8 mouse cellular contexts compared by ENCODE assay signal in genomic region chr13:92844586-92845221, GRCm38 (mm10). TPM values are rescaled to one million over a fixed set of nuclear protein-coding genes. Genes with fewer than 3 reads are reported as not detected.
A peak's percentile ranks its signal among the peaks of the same experiment; 100 is the strongest.
DNase-seq lines count a peak whose midpoint lies in the region; ATAC-seq and TF ChIP-seq lines count a peak whose summit lies in the region.

TSS of gene Mtx3 (plus strand) at chr13:92844760.

- H3K79me2 ChIP-seq in MEL (ENCODE audit: control insufficient read depth, insufficient read depth, low read length, poor library complexity), result peaks cover 2% of the 10 kb centered on the region; the same call in 1 of the 2 replicates

- H3K27me3 ChIP-seq in MEL (ENCODE audit: control insufficient read depth in 1 of 2, insufficient read depth in 2 of 2, low read length in 2 of 2), result no peaks in the 10 kb centered on the region; a peak in 2 of 4 replicates
- H3K27me3 ChIP-seq in cerebellum, adult 2 months (ENCODE audit: control insufficient read depth, insufficient read depth, low read length), result no peaks in the 10 kb centered on the region
- H3K27me3 ChIP-seq in lung, embryonic 15.5 days, result no peaks in the 10 kb centered on the region

- H3K27ac ChIP-seq in MEL (ENCODE audit: control insufficient read depth, low read depth, low read length), result 0 out of 2 replicates have a peak within 1 kb of the TSS, but pooled peaks have one; percentile 22
- peak within 1 kb of the TSS; percentile 18; the same call in 1 of the 2 replicates for H3K27ac ChIP-seq in cerebellum, adult 2 months (ENCODE audit: insufficient read depth, low read length)
- peak within 1 kb of the TSS; percentile 52; the same call in 1 of the 2 replicates for H3K27ac ChIP-seq in lung, embryonic 15.5 days
- no peak within 1 kb of the TSS for H3K27ac ChIP-seq in olfactory bulb, adult 2 months (ENCODE audit: insufficient read depth, low read depth, low read length)

- DNase-seq in MEL (ENCODE audit: low read depth, low spot score), result peak; percentile 90
- peak; percentile 84 to 87 for DNase-seq in cerebellum, adult 2 months
- DNase-seq in forelimb bud, embryonic 11.5 days (ENCODE audit: low read depth, low spot score), result peak; percentile 84
- DNase-seq in layer of hippocampus, adult 9-10 months (ENCODE audit: low spot score), result peak; percentile 68
- peak; percentile 43 to 57 for DNase-seq in thymus, adult 18-20 months

- H3K36me3 ChIP-seq in MEL (ENCODE audit: control insufficient read depth in 1 of 2, insufficient read depth in 2 of 2, low read length in 2 of 2), result peaks cover 1 to 24% of the 10 kb centered on the region in 2 experiments; a peak in 3 of 4 replicates
- H3K36me3 ChIP-seq in lung, embryonic 15.5 days, result peaks cover 19% of the 10 kb centered on the region

- WGBS in cerebellum, adult 2 months, result 2% methylated on average over 40 of the region's 40 CpGs
- 2% methylated on average over 40 of the region's 40 CpGs for WGBS in lung, embryonic 15.5 days
- 1% methylated on average over 40 of the region's 40 CpGs for WGBS in olfactory bulb, adult 2 months

- peak; percentile 68 to 71; a peak in 3 of 4 replicates for TF ChIP-seq POLR2A in MEL (IDR thresholded peaks at IDR 0.05; ENCODE audit: control insufficient read depth in 1 of 2, insufficient read depth in 1 of 2, low read depth in 1 of 2, low read length in 2 of 2, poor library complexity in 1 of 2)
- TF ChIP-seq POLR2A in cerebellum, adult 2 months (IDR thresholded peaks at IDR 0.05; ENCODE audit: borderline replicate concordance, insufficient read depth, low read length), result no peak
- 0 out of 2 replicates have a peak, but pooled peaks have one; percentile 46 for TF ChIP-seq POLR2A in olfactory bulb, adult 2 months (IDR thresholded peaks at IDR 0.05; ENCODE audit: insufficient read depth, low read depth, low read length)

- peaks cover 2 to 8% of the 10 kb centered on the region in 2 experiments; a peak in 3 of 4 replicates for H3K4me1 ChIP-seq in MEL (ENCODE audit: control insufficient read depth in 1 of 2, insufficient read depth in 2 of 2, low read length in 2 of 2)
- H3K4me1 ChIP-seq in cerebellum, adult 2 months (ENCODE audit: control insufficient read depth, insufficient read depth, low read length), result no peaks in the 10 kb centered on the region
- no peaks in the 10 kb centered on the region for H3K4me1 ChIP-seq in lung, embryonic 15.5 days
- H3K4me1 ChIP-seq in olfactory bulb, adult 2 months (ENCODE audit: control insufficient read depth, insufficient read depth, low read length), result no peaks in the 10 kb centered on the region

- TF ChIP-seq CTCF in MEL (IDR thresholded peaks at IDR 0.05 in 2 of 3, conservative IDR thresholded peaks at IDR 0.05 in 1 of 3; ENCODE audit: control insufficient read depth in 1 of 3, insufficient read depth in 1 of 3, low read depth in 2 of 3, low read length in 3 of 3, poor library complexity in 1 of 3, severe bottlenecking in 1 of 3), result no peak
- TF ChIP-seq CTCF in cerebellum, adult 2 months (IDR thresholded peaks at IDR 0.05; ENCODE audit: borderline replicate concordance, insufficient read depth, low read depth, low read length), result no peak
- TF ChIP-seq CTCF in olfactory bulb, adult 2 months (IDR thresholded peaks at IDR 0.05; ENCODE audit: insufficient read depth, low read depth, low read length), result no peak

- H3K4me3 ChIP-seq in MEL (ENCODE audit: control insufficient read depth in 1 of 2, insufficient read depth in 1 of 2, low read depth in 2 of 2, low read length in 2 of 2), result peak within 1 kb of the TSS; percentile 69 to 88
- peak within 1 kb of the TSS; percentile 62 for H3K4me3 ChIP-seq in cerebellum, adult 2 months (replicated peaks; ENCODE audit: insufficient read depth, low read depth, low read length)
- peak within 1 kb of the TSS; percentile 80 for H3K4me3 ChIP-seq in lung, embryonic 15.5 days
- H3K4me3 ChIP-seq in olfactory bulb, adult 2 months (ENCODE audit: insufficient read depth, low read depth, low read length), result peak within 1 kb of the TSS; percentile 83

- peak within 1 kb of the TSS; percentile 89 for H3K9ac ChIP-seq in MEL (ENCODE audit: control insufficient read depth, low read depth, low read length, poor library complexity, severe bottlenecking)
- peak within 1 kb of the TSS; percentile 74 for H3K9ac ChIP-seq in lung, embryonic 15.5 days

- no peaks in the 10 kb centered on the region for H3K9me3 ChIP-seq in MEL (replicated peaks; ENCODE audit: insufficient read depth, low read length)
- no peaks in the 10 kb centered on the region for H3K9me3 ChIP-seq in lung, embryonic 15.5 days

- no peak for TF ChIP-seq EP300 in MEL (IDR thresholded peaks at IDR 0.05; ENCODE audit: low read depth in 1 of 2, low read length in 2 of 2)

- ATAC-seq in hematopoietic stem cell, adult 5-6 weeks (replicated peaks in 1 of 2; ENCODE audit: insufficient read depth in 1 of 2, low FRiP score in 2 of 2, low TSS enrichment in 1 of 2, low read depth in 1 of 2, poor library complexity in 2 of 2, severe bottlenecking in 2 of 2), result peak; percentile 88 to 90
- ATAC-seq in lung, embryonic 15.5 days (ENCODE audit: borderline replicate concordance, extremely low read depth, low FRiP score, low TSS enrichment), result peak; percentile 97

- H3K4me2 ChIP-seq in lung, embryonic 15.5 days, result peak within 1 kb of the TSS; percentile 64

- no peak for TF ChIP-seq RAD21 in MEL (IDR thresholded peaks at IDR 0.05; ENCODE audit: low read depth, low read length)

TF ChIP-seq in MEL, 35 proteins besides CTCF, POLR2A, EP300 and RAD21 (continues in another document):
- TF ChIP-seq KAT2A (conservative IDR thresholded peaks at IDR 0.05; ENCODE audit: low read depth, low read length) (peak; percentile 64; the same call in 1 of the 2 replicates), MEF2A (IDR thresholded peaks at IDR 0.05; ENCODE audit: extremely low read depth, insufficient replicate concordance, low read depth, low read length, poor library complexity, severe bottlenecking) (no peak), HCFC1 (IDR thresholded peaks at IDR 0.05; ENCODE audit: low read depth, low read length) (peak; percentile 89), JUND (IDR thresholded peaks at IDR 0.05; ENCODE audit: low read depth, low read length) (no peak), USF1 (IDR thresholded peaks at IDR 0.05; ENCODE audit: low read depth, low read length) (peak; percentile 79), E2F4 (IDR thresholded peaks at IDR 0.05; ENCODE audit: borderline replicate concordance, low read depth, low read length) (no peak), POLR2AphosphoS2 (IDR thresholded peaks at IDR 0.05; ENCODE audit: low read length) (no peak), ELF1 (IDR thresholded peaks at IDR 0.05; ENCODE audit: low read depth, low read length) (peak; percentile 50; the same call in 1 of the 2 replicates), ZKSCAN1 (IDR thresholded peaks at IDR 0.05; ENCODE audit: low read depth, low read length) (no peak), MYC (IDR thresholded peaks at IDR 0.05; ENCODE audit: low read depth, low read length) (peak; percentile 95), CHD2 (IDR thresholded peaks at IDR 0.05; ENCODE audit: low read length) (no peak), TCF12 (IDR thresholded peaks at IDR 0.05; ENCODE audit: low read depth, low read length) (no peak), ZC3H11A (IDR thresholded peaks at IDR 0.05; ENCODE audit: low read depth, low read length) (no peak), ZMIZ1 (IDR thresholded peaks at IDR 0.05; ENCODE audit: low read depth, low read length) (no peak), GABPA (IDR thresholded peaks at IDR 0.05; ENCODE audit: low read depth, low read length) (no peak), ETS1 (IDR thresholded peaks at IDR 0.05; ENCODE audit: low read depth, low read length) (no peak), NRF1 (IDR thresholded peaks at IDR 0.05; ENCODE audit: insufficient read depth, low read depth, low read length, poor library complexity, severe bottlenecking) (0 out of 2 replicates have a peak, but pooled peaks have one; percentile 6), RCOR1 (IDR thresholded peaks at IDR 0.05; ENCODE audit: low read depth, low read length) (no peak), GATA1 (IDR thresholded peaks at IDR 0.05; ENCODE audit: low read depth, low read length) (no peak), SIN3A (IDR thresholded peaks at IDR 0.05; ENCODE audit: low read length) (peak; percentile 90), MAFK (IDR thresholded peaks at IDR 0.05; ENCODE audit: borderline replicate concordance, low read depth, low read length) (no peak), ZNF384 (IDR thresholded peaks at IDR 0.05; ENCODE audit: low read depth, low read length) (no peak), MAZ (IDR thresholded peaks at IDR 0.05; ENCODE audit: low read depth, low read length) (0 out of 2 replicates have a peak, but pooled peaks have one; percentile 52), NELFE (IDR thresholded peaks at IDR 0.05; ENCODE audit: low read depth, low read length) (peak; percentile 44; the same call in 1 of the 2 replicates), UBTF (IDR thresholded peaks at IDR 0.05; ENCODE audit: borderline replicate concordance, insufficient read depth, low read depth, low read length) (no peak), MXI1 (IDR thresholded peaks at IDR 0.05; ENCODE audit: low read depth, low read length) (peak; percentile 96), MAX (IDR thresholded peaks at IDR 0.05; ENCODE audit: low read length) (peak; percentile 97), BHLHE40 (IDR thresholded peaks at IDR 0.05; ENCODE audit: borderline replicate concordance, low read depth, low read length) (peak; percentile 77; the same call in 1 of the 2 replicates), SMC3 (IDR thresholded peaks at IDR 0.05; ENCODE audit: low read depth, low read length) (no peak), MYB (IDR thresholded peaks at IDR 0.05; ENCODE audit: low read depth, low read length) (no peak), CHD1 (IDR thresholded peaks at IDR 0.05; ENCODE audit: low read depth, low read length) (no peak), POLR2AphosphoS5 (IDR thresholded peaks at IDR 0.05; ENCODE audit: borderline replicate concordance, low read depth, low read length) (no peak), USF2 (IDR thresholded peaks at IDR 0.05; ENCODE audit: borderline replicate concordance in 1 of 2, insufficient read depth in 1 of 2, low read depth in 1 of 2, low read length in 2 of 2) (no peak)

RNA-seq across cellular contexts. Expression of gene Mtx3, which starts in this region (rescaled TPM):
- total RNA-seq in MEL (2012; rRNA removed), result 4.9 and 7.6 TPM in 2 replicates
- polyA plus RNA-seq in MEL (2012; ENCODE audit: insufficient read depth in 1 of 2, insufficient read length in 2 of 2, low read depth in 1 of 2, low replicate concordance in 2 of 2, missing spikeins in 1 of 2), result 10 to 100 TPM in 1 of 2 experiments, not detected in 1; 10.0 TPM
- 31.7 and 31.8 TPM in 2 replicates for polyA plus RNA-seq in cerebellum, adult 2 months (2012; rRNA removed)
- 12.7 and 15.7 TPM in 2 replicates for total RNA-seq in hematopoietic stem cell, adult 5-6 weeks (2017)
- 3.1 and 3.2 TPM in 2 replicates for polyA plus RNA-seq in lung, embryonic 15.5 days (2015; fragmentation: Nextera tagmentation; extraction: Ambion mirVana)
- not detected in 2 replicates for polyA plus RNA-seq in olfactory bulb, adult 2 months (2012; ENCODE audit: insufficient read depth, insufficient read length, low replicate concordance, missing spikeins)
